Mouse (Mus musculus): ENCODE results near the gene Ap1m1. TPM values are rescaled to one million over a fixed set of nuclear protein-coding genes. Genes with fewer than 3 reads are reported as not detected.

Gene Ap1m1
- polyA plus RNA-seq (2015; fragmentation: Nextera tagmentation; extraction: Ambion mirVana): 40.7 and 41.7 TPM in 2 replicates

GRCm38 (mm10) chr8:72239499-72240402 is at the start of gene Ap1m1:
Ap1m1 (plus strand) TSS chr8:72240018.
- DNase-seq: peak; percentile 99
- Histone ChIP-seq H3K9me3 (ENCODE audit: low read length) (no peaks in the 10 kb centered on the region), H3K4me2 (ENCODE audit: low read depth, low read length) (peak within 1 kb of the TSS; percentile 88), H3K4me1 (ENCODE audit: insufficient read depth) (peaks cover 34% of the 10 kb centered on the region), H3K27me3 (ENCODE audit: insufficient read depth, low read length) (no peaks in the 10 kb centered on the region), H3K9ac (replicated peaks) (peak within 1 kb of the TSS; percentile 74), H3K27ac (ENCODE audit: low read depth) (peak within 1 kb of the TSS; percentile 80), H3K4me3 (ENCODE audit: low read depth, low read length) (peak within 1 kb of the TSS; percentile 75), H3K36me3 (replicated peaks; ENCODE audit: insufficient read depth, low read length) (peaks cover 10% of the 10 kb centered on the region)
- WGBS (ENCODE audit: insufficient replicate concordance): under 1% methylated on average over 54 of the region's 54 CpGs
- TF ChIP-seq CTCF (IDR thresholded peaks at IDR 0.05; ENCODE audit: low read depth) (peak; percentile 93), EP300 (IDR thresholded peaks at IDR 0.05; ENCODE audit: low read depth) (peak; percentile 65)
- peak; percentile 90 for ATAC-seq

DNA sequence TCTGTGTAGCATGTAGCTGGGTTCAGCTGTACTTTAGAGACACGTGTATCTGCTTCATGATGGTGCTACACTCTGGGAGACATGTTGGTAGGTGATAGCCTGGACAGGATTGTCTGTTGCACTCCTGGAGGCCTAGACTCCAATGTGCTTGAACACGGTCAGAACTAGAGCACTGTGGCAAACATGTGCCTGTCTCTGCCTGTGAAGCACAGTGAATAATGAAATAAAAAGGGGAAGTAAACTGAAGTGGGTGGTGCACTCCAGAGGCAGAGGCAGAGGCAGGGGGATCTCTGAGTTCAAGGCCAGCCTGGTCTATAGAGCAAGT is 49.6 kb upstream of the Ap1m1 start:
- Histone ChIP-seq H3K36me3 (replicated peaks; ENCODE audit: insufficient read depth, low read length) (no peaks in the 10 kb centered on the region), H3K4me3 (ENCODE audit: low read depth, low read length) (peak overlapping the region; percentile 34), H3K4me2 (ENCODE audit: low read depth, low read length) (peak overlapping the region; percentile 59), H3K27me3 (ENCODE audit: insufficient read depth, low read length) (no peaks in the 10 kb centered on the region), H3K27ac (ENCODE audit: low read depth) (peak overlapping the region; percentile 50; the same call in 1 of the 2 replicates), H3K4me1 (ENCODE audit: insufficient read depth) (peaks cover 4% of the 10 kb centered on the region), H3K9me3 (ENCODE audit: low read length) (no peaks in the 10 kb centered on the region), H3K9ac (replicated peaks) (peak overlapping the region; percentile 33; the same call in 1 of the 2 replicates)
- no peak for DNase-seq
- 58% methylated on average over 2 of the region's 2 CpGs for WGBS (ENCODE audit: insufficient replicate concordance)
- no peak for ATAC-seq
- TF ChIP-seq EP300 (IDR thresholded peaks at IDR 0.05; ENCODE audit: low read depth) (no peak), CTCF (IDR thresholded peaks at IDR 0.05; ENCODE audit: low read depth) (no peak)

DNA sequence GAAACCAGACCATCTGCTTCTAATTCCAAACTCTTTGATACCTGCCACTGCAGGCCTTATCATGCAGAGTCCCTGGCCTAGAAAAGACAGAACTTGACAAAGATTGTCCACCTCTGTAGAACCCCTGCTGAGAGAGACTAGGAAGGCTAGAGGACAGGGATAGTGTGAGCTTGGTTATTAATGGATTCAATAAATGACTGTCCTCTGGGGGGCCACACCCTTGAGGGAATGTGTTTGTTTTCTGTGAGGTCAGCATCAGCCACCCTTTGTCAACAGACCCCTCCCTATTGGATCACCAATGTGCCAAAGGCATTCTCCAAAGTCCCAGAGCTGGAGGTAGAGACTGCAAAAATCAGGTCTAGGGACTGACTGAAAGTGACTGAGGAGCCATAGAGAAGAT is 47.8 kb upstream of the Ap1m1 start:
- ATAC-seq (no peak), DNase-seq (no peak)
- H3K27me3 ChIP-seq (ENCODE audit: insufficient read depth, low read length): no peaks in the 10 kb centered on the region
- H3K4me3 ChIP-seq (ENCODE audit: low read depth, low read length): no peak overlapping the region
- no peaks in the 10 kb centered on the region for H3K36me3 ChIP-seq (replicated peaks; ENCODE audit: insufficient read depth, low read length)
- no peak overlapping the region for H3K27ac ChIP-seq (ENCODE audit: low read depth)
- TF ChIP-seq EP300 (IDR thresholded peaks at IDR 0.05; ENCODE audit: low read depth) (no peak), CTCF (IDR thresholded peaks at IDR 0.05; ENCODE audit: low read depth) (no peak)
- no peak overlapping the region for H3K4me2 ChIP-seq (ENCODE audit: low read depth, low read length)
- no peak overlapping the region for H3K9ac ChIP-seq (replicated peaks)
- H3K9me3 ChIP-seq (ENCODE audit: low read length): no peaks in the 10 kb centered on the region
- peaks cover 4% of the 10 kb centered on the region for H3K4me1 ChIP-seq (ENCODE audit: insufficient read depth)

DNA sequence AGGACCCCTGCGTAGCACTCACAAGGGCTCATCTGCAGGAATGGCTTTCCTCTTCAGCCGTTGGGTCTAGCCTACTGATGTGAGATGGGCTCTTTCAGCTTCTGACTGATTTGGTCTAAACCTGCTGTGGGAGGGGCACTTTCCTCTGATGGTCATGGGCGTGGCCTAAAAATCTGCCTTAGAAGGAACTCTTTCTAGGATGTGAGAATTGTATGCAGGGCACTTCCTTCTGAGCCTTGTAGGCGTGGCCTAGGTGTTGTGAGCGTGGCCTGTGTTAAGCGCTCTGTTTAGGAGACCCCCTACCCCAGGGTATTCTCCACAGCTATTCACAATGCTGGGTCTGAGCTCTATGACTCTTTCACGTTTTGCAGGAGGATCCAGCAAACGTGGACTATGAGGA is 41.8 kb upstream of the Ap1m1 start:
- WGBS (ENCODE audit: insufficient replicate concordance): 60% methylated on average over 8 of the region's 8 CpGs
- ATAC-seq: no peak
- no peaks in the 10 kb centered on the region for H3K36me3 ChIP-seq (replicated peaks; ENCODE audit: insufficient read depth, low read length)
- H3K27ac ChIP-seq (ENCODE audit: low read depth): no peak overlapping the region
- H3K9ac ChIP-seq (replicated peaks): no peak overlapping the region
- peaks cover 7% of the 10 kb centered on the region for H3K9me3 ChIP-seq (ENCODE audit: low read length)
- TF ChIP-seq EP300 (IDR thresholded peaks at IDR 0.05; ENCODE audit: low read depth) (no peak), CTCF (IDR thresholded peaks at IDR 0.05; ENCODE audit: low read depth) (no peak)
- H3K27me3 ChIP-seq (ENCODE audit: insufficient read depth, low read length): no peaks in the 10 kb centered on the region
- H3K4me3 ChIP-seq (ENCODE audit: low read depth, low read length): no peak overlapping the region
- no peaks in the 10 kb centered on the region for H3K4me1 ChIP-seq (ENCODE audit: insufficient read depth)
- no peak overlapping the region for H3K4me2 ChIP-seq (ENCODE audit: low read depth, low read length)
- no peak for DNase-seq

GRCm38 (mm10) chr8:72208582-72208981 is 31.2 kb upstream of the Ap1m1 start:
- peak; percentile 83 for ATAC-seq
- Histone ChIP-seq H3K4me1 (ENCODE audit: insufficient read depth) (no peaks in the 10 kb centered on the region), H3K36me3 (replicated peaks; ENCODE audit: insufficient read depth, low read length) (no peaks in the 10 kb centered on the region), H3K9me3 (ENCODE audit: low read length) (peaks cover under 1% of the 10 kb centered on the region; the same call in 1 of the 2 replicates), H3K4me2 (ENCODE audit: low read depth, low read length) (no peak overlapping the region), H3K27me3 (ENCODE audit: insufficient read depth, low read length) (no peaks in the 10 kb centered on the region), H3K9ac (replicated peaks) (no peak overlapping the region), H3K27ac (ENCODE audit: low read depth) (no peak overlapping the region), H3K4me3 (ENCODE audit: low read depth, low read length) (no peak overlapping the region)
- peak; percentile 43 for DNase-seq
- no peak for TF ChIP-seq CTCF (IDR thresholded peaks at IDR 0.05; ENCODE audit: low read depth)
- TF ChIP-seq EP300 (IDR thresholded peaks at IDR 0.05; ENCODE audit: low read depth): no peak
- 67% methylated on average over 1 of the region's 1 CpGs for WGBS (ENCODE audit: insufficient replicate concordance)

DNA sequence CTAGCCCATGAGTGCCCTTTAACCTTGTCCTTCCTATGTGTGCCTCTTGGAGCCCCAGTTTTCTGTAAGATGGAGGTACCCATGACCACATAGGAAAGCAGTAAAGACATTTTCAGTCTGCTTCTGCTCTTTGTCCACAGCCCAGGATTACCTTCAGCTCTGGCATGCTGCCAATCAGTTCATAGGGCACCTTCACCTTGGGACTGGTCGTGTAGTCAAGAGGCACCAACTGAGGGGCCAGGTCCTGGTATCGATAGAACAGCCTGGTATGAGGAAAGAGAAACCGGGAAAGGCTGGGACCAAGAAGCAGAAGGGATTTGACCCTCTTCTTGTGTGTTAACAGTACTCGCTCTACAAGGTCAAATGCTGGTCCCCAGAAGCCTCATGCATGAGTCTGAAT is 29.6 kb upstream of the Ap1m1 start:
- Histone ChIP-seq H3K4me2 (ENCODE audit: low read depth, low read length) (no peak overlapping the region), H3K27me3 (ENCODE audit: insufficient read depth, low read length) (no peaks in the 10 kb centered on the region), H3K4me3 (ENCODE audit: low read depth, low read length) (no peak overlapping the region), H3K9me3 (ENCODE audit: low read length) (no peaks in the 10 kb centered on the region), H3K27ac (ENCODE audit: low read depth) (no peak overlapping the region), H3K9ac (replicated peaks) (no peak overlapping the region), H3K36me3 (replicated peaks; ENCODE audit: insufficient read depth, low read length) (no peaks in the 10 kb centered on the region), H3K4me1 (ENCODE audit: insufficient read depth) (no peaks in the 10 kb centered on the region)
- 57% methylated on average over 4 of the region's 4 CpGs for WGBS (ENCODE audit: insufficient replicate concordance)
- DNase-seq (no peak), ATAC-seq (no peak)
- no peak for TF ChIP-seq CTCF (IDR thresholded peaks at IDR 0.05; ENCODE audit: low read depth)

All from liver, postnatal 0 days (tissue).